Mouse (Mus musculus): Measurements from ENCODE around the gene Ripk1.

Ripk1 gene

GRCm38 (mm10) chr13:34077492-34078271 lies 75.5 kb downstream of the Ripk1 start, which contains the start of gene Tubb2a:
Tubb2a (minus strand) TSS chr13:34078007.
- DNase-seq, result peak; percentile 93 to 95

DNA sequence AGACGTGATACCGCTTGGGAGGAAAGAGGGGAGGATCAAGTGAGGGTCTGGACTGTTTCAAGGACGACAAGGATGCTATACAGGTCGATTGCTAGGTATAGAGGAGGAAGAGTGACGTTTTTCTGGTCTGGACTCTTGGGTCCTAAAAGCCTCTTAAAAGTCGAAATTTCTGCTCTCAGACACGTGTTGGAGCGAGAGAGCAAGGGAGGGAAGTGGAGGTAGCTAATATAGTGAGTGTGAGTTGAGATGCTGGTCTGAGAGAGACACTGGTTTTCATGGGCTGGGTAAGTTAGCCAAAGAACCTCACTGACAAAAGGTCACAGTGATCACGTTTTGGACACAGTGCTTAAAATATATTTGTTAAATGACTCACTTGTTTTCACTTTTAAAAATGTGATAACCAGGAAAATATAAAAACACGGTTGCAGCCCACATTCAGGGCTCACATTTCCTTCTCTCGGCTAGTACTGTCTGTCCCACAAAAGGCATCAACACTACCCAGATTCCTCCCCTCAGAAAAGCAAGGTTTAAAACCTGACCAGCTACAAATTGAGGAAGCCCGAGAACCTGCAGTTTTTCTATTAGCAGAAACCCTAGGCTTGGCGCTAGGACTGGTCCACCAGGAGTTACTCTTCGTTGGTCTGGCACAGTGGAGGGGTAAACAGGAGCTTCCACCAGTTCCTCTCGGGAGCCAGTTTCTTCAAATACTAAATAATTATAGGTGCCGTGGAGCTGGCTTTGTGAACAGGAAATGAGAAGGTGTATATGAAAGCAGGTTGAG lies 76.5 kb downstream of the Ripk1 start:
- DNase-seq, result no peak

- no peak for DNase-seq
Measured at GRCm38 (mm10) chr13:34079801-34080200, 77.6 kb downstream of the Ripk1 start.

DNA sequence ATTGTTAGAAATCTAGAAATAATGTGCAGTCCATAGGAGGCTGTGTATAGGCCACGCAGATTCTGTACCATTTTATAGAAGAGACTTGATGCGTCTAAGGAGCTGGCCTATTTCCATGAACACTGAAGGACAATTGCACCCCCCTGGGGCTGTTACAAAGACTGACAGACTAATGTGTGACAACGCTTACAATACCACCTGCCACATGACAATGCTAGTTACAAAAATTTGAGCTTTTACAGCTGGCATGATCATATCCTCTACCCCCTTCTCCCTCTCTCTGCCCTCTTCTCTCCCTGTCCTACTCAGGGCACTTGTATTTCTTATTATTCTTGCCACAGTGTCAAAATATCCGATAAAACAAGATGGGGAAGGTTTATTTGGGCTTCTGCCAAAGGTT lies 79.8 kb downstream of the Ripk1 start:
- DNase-seq, result no peak

DNA sequence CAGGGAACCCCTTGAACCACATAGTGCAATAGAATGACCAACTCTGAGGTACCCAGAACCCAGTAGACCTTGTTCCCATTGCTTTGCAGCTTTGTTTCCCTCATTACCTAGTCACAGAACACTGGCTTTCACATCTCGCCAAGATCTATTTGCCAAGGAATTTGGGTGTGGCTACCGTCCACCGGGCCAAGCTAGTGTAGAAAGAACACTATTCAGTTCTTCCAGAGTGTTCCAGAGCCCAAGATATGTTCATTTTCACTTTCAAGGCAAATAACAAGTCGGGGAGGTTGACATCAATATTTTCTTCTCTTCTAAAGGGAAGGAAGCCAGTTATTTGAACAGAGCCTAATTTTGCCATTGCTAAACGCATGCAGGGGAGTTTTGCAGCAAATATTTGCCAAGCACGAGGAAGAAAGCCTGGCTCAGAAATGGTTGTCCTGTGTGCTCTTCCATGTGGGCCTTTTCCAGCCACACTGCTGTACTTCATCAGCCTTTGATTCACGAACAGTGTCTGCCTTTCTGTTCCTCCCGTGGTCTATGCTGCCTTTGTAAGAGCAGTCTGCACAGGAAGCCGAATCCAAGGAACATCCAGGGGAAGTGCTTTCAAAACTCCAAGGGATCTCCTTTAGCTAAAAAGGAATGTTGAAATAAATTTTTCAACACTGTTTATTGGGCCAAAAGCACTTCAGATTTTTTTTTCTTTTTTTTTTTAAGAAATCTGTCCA lies 82.0 kb downstream of the Ripk1 start:
- no peak for DNase-seq
